Mouse (Mus musculus) liver, embryonic 11.5 days (tissue): ENCODE data around the gene Mpv17. TPM values are rescaled to one million over a fixed set of nuclear protein-coding genes. Genes with fewer than 3 reads are reported as not detected.

Experiments
- ATAC-seq: fragments of 200-750 bp; cut with Nextera tagmentation; replicated peaks from 2 replicates; pipeline ENCODE4 v1.8.0; 2017; ENCODE audit warnings: moderate number of reproducible peaks, mild to moderate bottlenecking, moderate TSS enrichment, moderate library complexity; ENCODE audit not compliant: low FRiP score
- DNase-seq: peaks from one replicate; pipeline ENCODE4 v3.0.0-alpha.2; 2017; ENCODE audit warnings: low spot score
- H3K27ac ChIP-seq: fragments of 300-500 bp; sonication (generic); 2 replicates; pipeline ENCODE4 v1.5.1; 2014; ENCODE audit warnings: mild to moderate bottlenecking, low read depth, low read length, control low read depth
- H3K27me3 ChIP-seq: fragments of 300-500 bp; sonication (generic); replicated peaks from 2 replicates; pipeline ENCODE4 v1.6.1; 2014; ENCODE audit warnings: low read length, mixed read lengths; ENCODE audit not compliant: control insufficient read depth, insufficient read depth
- H3K36me3 ChIP-seq: fragments of 300-500 bp; sonication (generic); 2 replicates; pipeline ENCODE4 v1.6.1; 2014; ENCODE audit warnings: mild to moderate bottlenecking, low read length, moderate library complexity, mixed read lengths; ENCODE audit not compliant: control insufficient read depth, insufficient read depth
- H3K4me1 ChIP-seq: fragments of 300-500 bp; sonication (generic); replicated peaks from 2 replicates; pipeline ENCODE4 v1.6.1; 2014; ENCODE audit warnings: low read length, mixed read lengths; ENCODE audit not compliant: control insufficient read depth, insufficient read depth
- H3K4me2 ChIP-seq: fragments of 300-500 bp; sonication (generic); 2 replicates; pipeline ENCODE4 v1.6.1; 2014; ENCODE audit warnings: mild to moderate bottlenecking, control low read depth, moderate library complexity
- H3K4me3 ChIP-seq: fragments of 300-500 bp; sonication (generic); 2 replicates; pipeline ENCODE4 v1.5.1; 2014; ENCODE audit warnings: low read depth, low read length, control low read depth
- H3K9ac ChIP-seq: fragments of 300-500 bp; sonication (generic); 2 replicates; pipeline ENCODE4 v1.6.1; 2014; ENCODE audit warnings: low read depth, low read length, control low read depth
- H3K9me3 ChIP-seq: fragments of 300-500 bp; sonication (generic); 2 replicates; pipeline ENCODE4 v1.6.1; 2016; ENCODE audit warnings: low read length, inconsistent platforms, mixed read lengths; ENCODE audit not compliant: control insufficient read depth
- WGBS: fragments of 180-500 bp; shearing (Covaris S2); extraction: QIAGEN DNeasy Blood & Tissue Kit; methylation state at CpG from one replicate; pipeline ENCODE4 v1.1.7; 2014; 5-methylcytosine and 5-hydroxymethylcytosine counted together
- polyA plus RNA-seq: library from polyadenylated mRNA; unstranded; fragments of >200 nt; fragmentation: Nextera tagmentation; extraction: Ambion mirVana; gene quantifications from 2 replicates; pipeline ENCODE4 v1.2.1, GENCODE M21; 2014

The Mpv17 gene
- polyA plus RNA-seq, 1 experiment from 2014 or later: 50.4 TPM

- Histone ChIP-seq H3K9me3 (no peaks in the 10 kb centered on the region), H3K9ac (no peak overlapping the region), H3K27ac (no peak overlapping the region), H3K4me3 (no peak overlapping the region), H3K4me2 (no peak overlapping the region; the same call in 1 of the 2 replicates), H3K4me1 (no peaks in the 10 kb centered on the region), H3K36me3 (peaks cover 60% of the 10 kb centered on the region), H3K27me3 (no peaks in the 10 kb centered on the region)
- peak; percentile 82 for ATAC-seq
- DNase-seq: no peak
- WGBS: 58% methylated on average over 1 of the region's 1 CpGs
These were observed 10.8 kb upstream of the Mpv17 start for GRCm38 (mm10) chr5:31164878-31165277.

GRCm38 (mm10) chr5:31162462-31162861 lies 8.4 kb upstream of the Mpv17 start:
- DNase-seq: no peak
- Histone ChIP-seq H3K27ac (no peak overlapping the region), H3K9ac (no peak overlapping the region), H3K4me2 (no peak overlapping the region), H3K9me3 (no peaks in the 10 kb centered on the region), H3K27me3 (no peaks in the 10 kb centered on the region), H3K4me1 (no peaks in the 10 kb centered on the region), H3K36me3 (peaks cover 59% of the 10 kb centered on the region), H3K4me3 (no peak overlapping the region)
- ATAC-seq: peak; percentile 69

GRCm38 (mm10) chr5:31153516-31154151 lies 417 bp downstream of the Mpv17 start:
- DNase-seq (no peak), ATAC-seq (peak; percentile 7; the same call in 1 of the 2 replicates)
- peak overlapping the region; percentile 69 for H3K4me3 ChIP-seq
- peak overlapping the region; percentile 89 for H3K4me2 ChIP-seq
- no peaks in the 10 kb centered on the region for H3K9me3 ChIP-seq
- peak overlapping the region; percentile 67 for H3K9ac ChIP-seq
- 39% methylated on average over 6 of the region's 6 CpGs for WGBS
- H3K27me3 ChIP-seq: no peaks in the 10 kb centered on the region
- peaks cover 18% of the 10 kb centered on the region for H3K36me3 ChIP-seq
- peaks cover 3% of the 10 kb centered on the region for H3K4me1 ChIP-seq
- no peak overlapping the region for H3K27ac ChIP-seq

GRCm38 (mm10) chr5:31151746-31152145 lies 2.3 kb downstream of the Mpv17 start:
- Histone ChIP-seq H3K36me3 (peaks cover 1% of the 10 kb centered on the region), H3K9me3 (no peaks in the 10 kb centered on the region), H3K27me3 (no peaks in the 10 kb centered on the region), H3K4me1 (peaks cover 3% of the 10 kb centered on the region), H3K9ac (no peak overlapping the region), H3K4me2 (no peak overlapping the region), H3K4me3 (no peak overlapping the region), H3K27ac (no peak overlapping the region)
- whole genome bisulfite sequencing: 90% methylated on average over 3 of the region's 3 CpGs
- ATAC-seq (no peak), DNase-seq (no peak)

GRCm38 (mm10) chr5:31149781-31150180 lies 4.3 kb downstream of the Mpv17 start:
- Histone ChIP-seq H3K36me3 (peaks cover 7% of the 10 kb centered on the region), H3K4me2 (no peak overlapping the region), H3K4me3 (no peak overlapping the region), H3K4me1 (peaks cover 3% of the 10 kb centered on the region), H3K9ac (no peak overlapping the region), H3K27ac (no peak overlapping the region), H3K9me3 (no peaks in the 10 kb centered on the region), H3K27me3 (no peaks in the 10 kb centered on the region)
- WGBS: 85% methylated on average over 4 of the region's 4 CpGs
- no peak for ATAC-seq
- DNase-seq: no peak

GRCm38 (mm10) chr5:31138968-31139425 lies 15.1 kb downstream of the Mpv17 start:
- no peak overlapping the region for H3K4me2 ChIP-seq
- DNase-seq (no peak), ATAC-seq (no peak)
- H3K4me1 ChIP-seq: no peaks in the 10 kb centered on the region
- H3K36me3 ChIP-seq: no peaks in the 10 kb centered on the region; the same call in 1 of the 2 replicates
- H3K4me3 ChIP-seq: no peak overlapping the region
- 11% methylated on average over 9 of the region's 9 CpGs for WGBS
- H3K27me3 ChIP-seq: peaks cover 59% of the 10 kb centered on the region
- H3K9me3 ChIP-seq: no peaks in the 10 kb centered on the region
- H3K9ac ChIP-seq: no peak overlapping the region
- H3K27ac ChIP-seq: no peak overlapping the region

GRCm38 (mm10) chr5:31138241-31138967 lies 15.6 kb downstream of the Mpv17 start, which contains the start of gene Ucn:
TSS of gene Ucn (minus strand) at chr5:31138829.
- no peak within 1 kb of the TSS for H3K9ac ChIP-seq
- no peak for ATAC-seq
- 4% methylated on average over 52 of the region's 52 CpGs for WGBS
- H3K4me1 ChIP-seq: no peaks in the 10 kb centered on the region
- no peaks in the 10 kb centered on the region for H3K9me3 ChIP-seq
- no peak for DNase-seq
- peak within 1 kb of the TSS; percentile 34 for H3K4me2 ChIP-seq
- H3K4me3 ChIP-seq: peak within 1 kb of the TSS; percentile 11; the same call in 1 of the 2 replicates
- H3K36me3 ChIP-seq: no peaks in the 10 kb centered on the region; the same call in 1 of the 2 replicates
- H3K27me3 ChIP-seq: peaks cover 63% of the 10 kb centered on the region
- H3K27ac ChIP-seq: no peak within 1 kb of the TSS

DNA sequence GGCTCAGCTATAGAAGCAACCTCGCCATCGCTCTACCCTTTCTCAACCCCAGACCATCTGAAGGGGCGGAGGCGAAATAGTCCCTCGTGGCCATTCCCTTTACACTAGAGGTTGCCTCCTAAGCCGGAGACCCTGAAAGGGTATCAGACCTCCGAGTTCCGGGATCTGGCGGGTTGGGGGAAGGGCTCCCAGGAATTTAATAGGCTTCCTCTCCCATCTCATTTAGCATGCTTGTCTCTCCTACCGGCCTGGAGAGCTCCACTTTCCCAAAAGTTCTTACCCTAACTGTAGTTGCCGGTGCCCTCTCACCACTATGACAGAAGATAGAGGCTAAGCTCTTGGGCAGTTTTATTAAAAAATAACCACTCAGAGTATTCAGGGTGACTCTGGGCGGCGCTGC lies 16.4 kb downstream of the Mpv17 start:
- 2% methylated on average over 13 of the region's 13 CpGs for WGBS
- Histone ChIP-seq H3K36me3 (no peaks in the 10 kb centered on the region; the same call in 1 of the 2 replicates), H3K4me1 (no peaks in the 10 kb centered on the region), H3K4me3 (no peak overlapping the region), H3K27ac (no peak overlapping the region), H3K9me3 (no peaks in the 10 kb centered on the region), H3K4me2 (peak overlapping the region; percentile 34), H3K27me3 (peaks cover 63% of the 10 kb centered on the region), H3K9ac (no peak overlapping the region)
- DNase-seq (no peak), ATAC-seq (no peak)
